Mouse (Mus musculus) frontal cortex, postnatal 10 days (tissue): Measurements from ENCODE around the gene Chl1.

Experiments
- DNase-seq, 2 experiments: peaks; one replicate each; pipeline ENCODE4 v3.0.0; 2022; ENCODE audit warnings: low spot score in 2 of 2, mixed read lengths in 1 of 2

Chl1 gene

GRCm38 (mm10) chr6:103795241-103795640 is 284.9 kb downstream of the Chl1 start:
- DNase-seq: no peak
